Mouse (Mus musculus): ENCODE results near the gene Dusp1. TPM values are rescaled to one million over a fixed set of nuclear protein-coding genes. Genes with fewer than 3 reads are reported as not detected.

Dusp1 gene
- polyA plus RNA-seq, 1 experiment from 2014 or later, result 40.2 TPM

DNA sequence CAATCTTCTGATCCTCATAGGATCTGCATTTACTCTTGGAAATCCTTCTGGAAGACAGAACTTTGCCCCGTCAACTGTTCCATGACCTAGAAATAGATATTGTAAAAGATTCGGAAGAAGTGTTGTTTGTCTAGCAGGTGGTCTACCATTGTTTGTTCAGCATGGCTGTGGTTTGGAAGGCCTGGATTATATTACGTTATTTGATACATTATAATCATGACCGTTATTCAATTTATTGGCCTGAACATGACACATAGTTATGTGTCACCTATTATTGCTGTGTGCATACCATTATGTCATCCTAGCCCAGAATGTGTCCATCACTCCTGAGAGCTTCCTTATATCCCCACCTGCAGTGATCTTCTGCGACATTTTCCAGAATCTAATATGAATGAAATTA lies 36.9 kb upstream of the Dusp1 start:
- Histone ChIP-seq H3K4me2 (no peak overlapping the region), H3K9ac (no peak overlapping the region), H3K4me1 (peaks cover 36% of the 10 kb centered on the region), H3K27me3 (no peaks in the 10 kb centered on the region), H3K4me3 (no peak overlapping the region), H3K27ac (no peak overlapping the region), H3K9me3 (replicated peaks) (no peaks in the 10 kb centered on the region), H3K36me3 (ENCODE audit: poor library complexity, severe bottlenecking) (peaks cover 11% of the 10 kb centered on the region; the same call in 1 of the 2 replicates)
- ATAC-seq, result no peak
- 93% methylated on average over 5 of the region's 5 CpGs for WGBS

- no peaks in the 10 kb centered on the region for H3K27me3 ChIP-seq
- ATAC-seq, result no peak
- H3K4me1 ChIP-seq, result peaks cover 29% of the 10 kb centered on the region
- H3K27ac ChIP-seq, result peak overlapping the region; percentile 58; the same call in 1 of the 2 replicates
- H3K9ac ChIP-seq, result no peak overlapping the region
- H3K4me3 ChIP-seq, result no peak overlapping the region
- H3K36me3 ChIP-seq (ENCODE audit: poor library complexity, severe bottlenecking), result peaks cover 19% of the 10 kb centered on the region
- H3K9me3 ChIP-seq (replicated peaks), result no peaks in the 10 kb centered on the region
- WGBS, result 85% methylated on average over 6 of the region's 6 CpGs
- no peak overlapping the region for H3K4me2 ChIP-seq
Observed at GRCm38 (mm10) chr17:26596856-26597481, 35.0 kb upstream of the Dusp1 start.

DNA sequence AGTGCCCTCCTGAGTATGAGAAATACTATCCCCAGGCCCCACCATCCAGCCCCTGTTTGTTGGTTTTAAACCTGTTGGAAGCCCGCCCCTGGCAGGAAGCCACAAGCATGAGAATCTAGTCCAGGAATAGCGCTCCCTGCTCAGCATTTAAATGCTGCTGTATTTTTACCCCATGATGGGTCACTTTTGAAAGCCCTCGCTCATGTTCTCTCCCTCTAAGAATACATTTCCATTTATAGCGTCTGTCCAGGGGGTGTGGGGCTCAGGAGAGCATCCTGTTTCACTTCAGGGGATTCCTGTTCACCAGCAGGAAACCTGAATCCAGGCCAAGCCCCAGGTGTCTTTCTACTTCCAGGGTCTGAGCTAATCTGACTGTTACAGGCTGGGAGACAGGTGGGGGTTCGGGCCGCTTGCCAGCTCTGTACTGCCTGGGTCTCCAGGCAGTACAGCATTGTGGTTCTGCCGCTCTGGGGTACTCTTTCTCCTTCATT lies 34.3 kb upstream of the Dusp1 start:
- H3K36me3 ChIP-seq (ENCODE audit: poor library complexity, severe bottlenecking), result peaks cover 23% of the 10 kb centered on the region
- peak overlapping the region; percentile 39; the same call in 1 of the 2 replicates for H3K9ac ChIP-seq
- no peaks in the 10 kb centered on the region for H3K9me3 ChIP-seq (replicated peaks)
- no peak overlapping the region for H3K4me2 ChIP-seq
- no peak overlapping the region for H3K4me3 ChIP-seq
- no peaks in the 10 kb centered on the region for H3K27me3 ChIP-seq
- no peak; the same call in 1 of the 2 replicates for ATAC-seq
- 54% methylated on average over 7 of the region's 7 CpGs for WGBS
- peaks cover 22% of the 10 kb centered on the region for H3K4me1 ChIP-seq
- peak overlapping the region; percentile 58 for H3K27ac ChIP-seq

GRCm38 (mm10) chr17:26595448-26596167 lies 33.7 kb upstream of the Dusp1 start:
- H3K4me3 ChIP-seq, result no peak overlapping the region
- WGBS, result 75% methylated on average over 7 of the region's 7 CpGs
- peak overlapping the region; percentile 58 for H3K27ac ChIP-seq
- peaks cover 27% of the 10 kb centered on the region for H3K36me3 ChIP-seq (ENCODE audit: poor library complexity, severe bottlenecking)
- no peaks in the 10 kb centered on the region for H3K27me3 ChIP-seq
- H3K9ac ChIP-seq, result peak overlapping the region; percentile 39; the same call in 1 of the 2 replicates
- no peak for ATAC-seq
- no peaks in the 10 kb centered on the region for H3K9me3 ChIP-seq (replicated peaks)
- no peak overlapping the region for H3K4me2 ChIP-seq
- H3K4me1 ChIP-seq, result peaks cover 21% of the 10 kb centered on the region

- no peak overlapping the region for H3K4me3 ChIP-seq
- H3K27ac ChIP-seq, result peak overlapping the region; percentile 40; the same call in 1 of the 2 replicates
- no peaks in the 10 kb centered on the region for H3K9me3 ChIP-seq (replicated peaks)
- WGBS, result 92% methylated on average over 7 of the region's 7 CpGs
- H3K27me3 ChIP-seq, result no peaks in the 10 kb centered on the region
- H3K4me2 ChIP-seq, result no peak overlapping the region
- ATAC-seq, result no peak
- no peak overlapping the region for H3K9ac ChIP-seq
- peaks cover 27% of the 10 kb centered on the region for H3K36me3 ChIP-seq (ENCODE audit: poor library complexity, severe bottlenecking)
- peaks cover 21% of the 10 kb centered on the region for H3K4me1 ChIP-seq
Observed at GRCm38 (mm10) chr17:26594958-26595357, 33.0 kb upstream of the Dusp1 start.

GRCm38 (mm10) chr17:26594171-26594570 lies 32.2 kb upstream of the Dusp1 start:
- ATAC-seq, result no peak
- Histone ChIP-seq H3K9ac (no peak overlapping the region), H3K36me3 (ENCODE audit: poor library complexity, severe bottlenecking) (peaks cover 27% of the 10 kb centered on the region), H3K27ac (no peak overlapping the region), H3K27me3 (no peaks in the 10 kb centered on the region), H3K4me1 (peaks cover 21% of the 10 kb centered on the region), H3K4me3 (no peak overlapping the region), H3K9me3 (replicated peaks) (no peaks in the 10 kb centered on the region), H3K4me2 (no peak overlapping the region)
- WGBS, result 90% methylated on average over 7 of the region's 7 CpGs

DNA sequence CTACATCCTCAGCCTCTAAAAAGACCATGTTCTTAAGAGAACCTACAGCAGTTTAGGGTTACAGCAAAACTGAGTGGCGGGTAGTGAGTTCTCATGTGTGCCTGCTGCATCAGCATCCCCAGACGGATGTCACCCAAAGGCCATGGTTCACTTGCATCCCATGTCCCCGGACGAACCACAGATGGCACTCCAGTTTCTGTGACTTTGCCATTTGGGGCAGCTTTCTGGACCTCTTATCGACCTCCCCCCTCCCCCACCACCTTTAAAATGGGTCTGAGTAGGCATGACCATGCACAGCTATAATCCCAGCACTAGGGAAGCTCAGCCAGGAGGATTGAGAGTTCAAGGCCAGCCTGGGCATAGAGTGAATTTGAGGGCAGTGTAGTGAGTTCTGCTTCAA lies 31.3 kb upstream of the Dusp1 start:
- Histone ChIP-seq H3K9ac (no peak overlapping the region), H3K4me1 (peaks cover 21% of the 10 kb centered on the region), H3K36me3 (ENCODE audit: poor library complexity, severe bottlenecking) (peaks cover 27% of the 10 kb centered on the region), H3K27ac (no peak overlapping the region), H3K27me3 (no peaks in the 10 kb centered on the region), H3K4me3 (no peak overlapping the region), H3K4me2 (no peak overlapping the region), H3K9me3 (replicated peaks) (no peaks in the 10 kb centered on the region)
- ATAC-seq, result no peak
- WGBS, result 91% methylated on average over 5 of the region's 5 CpGs

DNA sequence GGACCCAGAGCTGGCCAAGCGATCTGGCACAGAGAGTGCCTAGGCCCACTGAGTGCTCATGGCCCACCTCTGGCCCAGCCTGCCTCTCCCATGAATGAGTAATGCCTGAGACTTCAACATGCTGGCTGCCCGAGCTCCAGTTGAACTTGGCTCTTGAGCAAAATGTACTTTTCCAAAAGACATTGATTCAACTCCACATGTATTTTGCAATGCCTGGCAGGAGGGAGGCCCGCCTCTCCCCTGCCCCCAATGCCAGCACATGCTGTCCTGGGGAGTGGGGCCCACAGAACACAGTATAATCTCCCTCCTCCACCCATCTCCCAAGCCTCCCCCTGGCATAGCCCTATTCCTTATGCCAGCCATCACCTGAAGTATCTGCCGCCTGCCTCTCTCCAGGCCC lies 30.6 kb upstream of the Dusp1 start:
- Histone ChIP-seq H3K27ac (no peak overlapping the region), H3K9ac (no peak overlapping the region), H3K27me3 (no peaks in the 10 kb centered on the region), H3K36me3 (ENCODE audit: poor library complexity, severe bottlenecking) (peaks cover 30% of the 10 kb centered on the region), H3K4me2 (no peak overlapping the region), H3K9me3 (replicated peaks) (no peaks in the 10 kb centered on the region), H3K4me3 (no peak overlapping the region), H3K4me1 (peaks cover 21% of the 10 kb centered on the region)
- 94% methylated on average over 4 of the region's 4 CpGs for WGBS
- no peak for ATAC-seq

- no peaks in the 10 kb centered on the region for H3K27me3 ChIP-seq
- H3K4me3 ChIP-seq, result no peak overlapping the region
- no peaks in the 10 kb centered on the region for H3K9me3 ChIP-seq (replicated peaks)
- H3K36me3 ChIP-seq (ENCODE audit: poor library complexity, severe bottlenecking), result peaks cover 36% of the 10 kb centered on the region
- 92% methylated on average over 12 of the region's 12 CpGs for WGBS
- H3K27ac ChIP-seq, result no peak overlapping the region
- H3K9ac ChIP-seq, result no peak overlapping the region
- H3K4me2 ChIP-seq, result no peak overlapping the region
- ATAC-seq, result no peak
- H3K4me1 ChIP-seq, result no peaks in the 10 kb centered on the region
Observed at GRCm38 (mm10) chr17:26587961-26588487, 26.1 kb upstream of the Dusp1 start.

GRCm38 (mm10) chr17:26584558-26585136 lies 22.7 kb upstream of the Dusp1 start:
- Histone ChIP-seq H3K9ac (no peak overlapping the region), H3K4me2 (no peak overlapping the region), H3K27me3 (no peaks in the 10 kb centered on the region), H3K27ac (peak overlapping the region; percentile 31; the same call in 1 of the 2 replicates), H3K4me3 (no peak overlapping the region), H3K9me3 (replicated peaks) (no peaks in the 10 kb centered on the region), H3K4me1 (peaks cover 8% of the 10 kb centered on the region; the same call in 1 of the 2 replicates), H3K36me3 (ENCODE audit: poor library complexity, severe bottlenecking) (peaks cover 36% of the 10 kb centered on the region)
- WGBS, result 76% methylated on average over 15 of the region's 15 CpGs
- ATAC-seq, result no peak

DNA sequence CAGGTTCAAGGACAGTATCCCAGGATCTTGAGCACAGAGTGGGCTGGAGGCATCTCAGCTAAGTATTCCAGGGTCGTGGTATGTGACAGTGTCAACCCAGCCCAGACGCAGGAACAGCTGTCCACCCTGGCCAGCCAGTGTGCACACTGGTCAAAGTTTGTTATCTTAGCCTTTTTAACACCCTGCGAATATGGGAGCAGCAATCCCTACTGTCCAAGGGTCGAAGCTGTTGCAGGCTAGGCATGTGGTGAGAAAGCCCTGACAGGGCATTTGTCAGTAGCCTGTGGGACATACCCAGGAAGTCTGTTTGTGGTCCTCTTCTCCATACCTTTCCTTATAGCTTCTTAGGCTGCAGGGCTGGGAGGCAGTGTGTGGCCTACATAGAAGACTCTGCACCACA lies 22.1 kb upstream of the Dusp1 start:
- no peak for ATAC-seq
- H3K9me3 ChIP-seq (replicated peaks), result no peaks in the 10 kb centered on the region
- H3K4me3 ChIP-seq, result no peak overlapping the region
- H3K4me1 ChIP-seq, result peaks cover 8% of the 10 kb centered on the region; the same call in 1 of the 2 replicates
- H3K4me2 ChIP-seq, result no peak overlapping the region
- peaks cover 37% of the 10 kb centered on the region for H3K36me3 ChIP-seq (ENCODE audit: poor library complexity, severe bottlenecking)
- 92% methylated on average over 4 of the region's 4 CpGs for WGBS
- peak overlapping the region; percentile 27; the same call in 1 of the 2 replicates for H3K27ac ChIP-seq
- H3K9ac ChIP-seq, result no peak overlapping the region
- no peaks in the 10 kb centered on the region for H3K27me3 ChIP-seq

GRCm38 (mm10) chr17:26583606-26584005 lies 21.7 kb upstream of the Dusp1 start:
- Histone ChIP-seq H3K4me3 (no peak overlapping the region), H3K9ac (no peak overlapping the region), H3K27me3 (no peaks in the 10 kb centered on the region), H3K9me3 (replicated peaks) (no peaks in the 10 kb centered on the region), H3K4me2 (no peak overlapping the region), H3K36me3 (ENCODE audit: poor library complexity, severe bottlenecking) (peaks cover 41% of the 10 kb centered on the region), H3K27ac (0 out of 2 replicates have a peak overlapping the region, but pooled peaks have one; percentile 27), H3K4me1 (peaks cover 8% of the 10 kb centered on the region; the same call in 1 of the 2 replicates)
- 94% methylated on average over 6 of the region's 6 CpGs for WGBS
- no peak for ATAC-seq

Measured in forebrain, embryonic 13.5 days (tissue).